In the genomic region with DNA sequence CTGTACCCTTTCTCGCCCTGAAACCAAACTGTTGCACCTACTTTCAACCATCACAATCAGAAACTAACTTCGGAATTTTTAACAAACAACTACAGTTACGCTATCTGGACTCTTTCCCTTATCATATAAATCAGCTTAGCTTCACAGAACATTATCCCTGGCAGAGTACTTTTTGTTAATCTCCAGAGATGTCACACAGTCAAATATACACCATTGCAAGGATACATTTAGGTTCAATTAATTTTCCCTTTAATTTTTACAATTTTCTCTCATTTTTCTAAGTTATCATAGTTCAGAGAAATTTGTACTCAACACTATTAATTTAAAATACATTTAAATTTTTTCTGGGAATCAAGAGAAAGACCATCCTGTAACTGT, we compare ENCODE assay signal across 7 mouse cellular contexts. TPM values are rescaled to one million over a fixed set of nuclear protein-coding genes. Genes with fewer than 3 reads are reported as not detected.
DNase-seq lines count a peak whose midpoint lies in the region; ATAC-seq lines count a peak whose summit lies in the region.

No protein-coding gene starts in this region.

- ATAC-seq in lung, embryonic 16.5 days (ENCODE audit: low read depth): peak; percentile 59
- ATAC-seq in forebrain, embryonic 16.5 days: peak; percentile 54; the same call in 1 of the 2 replicates
- ATAC-seq in liver, embryonic 15.5 days (ENCODE audit: insufficient read depth): no peak

- H3K4me2 ChIP-seq in lung, embryonic 16.5 days (ENCODE audit: low read depth, low read length): peak overlapping the region; percentile 36
- H3K4me2 ChIP-seq in forebrain, embryonic 16.5 days (ENCODE audit: low read length): peak overlapping the region; percentile 41
- H3K4me2 ChIP-seq in liver, embryonic 15.5 days: peak overlapping the region; percentile 75

- no peak overlapping the region for H3K27ac ChIP-seq in lung, embryonic 16.5 days (ENCODE audit: low read length)
- H3K27ac ChIP-seq in forebrain, embryonic 16.5 days (ENCODE audit: low read length): no peak overlapping the region
- H3K27ac ChIP-seq in liver, embryonic 15.5 days (replicated peaks): no peak overlapping the region

- H3K4me3 ChIP-seq in lung, embryonic 16.5 days (ENCODE audit: low read length): peak overlapping the region; percentile 82
- H3K4me3 ChIP-seq in forebrain, embryonic 16.5 days (replicated peaks; ENCODE audit: low read length): peak overlapping the region; percentile 95
- peak overlapping the region; percentile 82 for H3K4me3 ChIP-seq in liver, embryonic 15.5 days (replicated peaks)

- peaks cover 7% of the 10 kb centered on the region; the same call in 1 of the 2 replicates for H3K27me3 ChIP-seq in lung, embryonic 16.5 days (ENCODE audit: control insufficient read depth, insufficient read depth, low read depth, low read length)
- no peaks in the 10 kb centered on the region for H3K27me3 ChIP-seq in forebrain, embryonic 16.5 days (replicated peaks; ENCODE audit: control insufficient read depth, insufficient read depth, low read length)
- H3K27me3 ChIP-seq in liver, embryonic 15.5 days: peaks cover 13% of the 10 kb centered on the region

- peaks cover 4% of the 10 kb centered on the region for H3K4me1 ChIP-seq in lung, embryonic 16.5 days (replicated peaks; ENCODE audit: control insufficient read depth, insufficient read depth, low read length)
- H3K4me1 ChIP-seq in forebrain, embryonic 16.5 days (replicated peaks; ENCODE audit: control insufficient read depth, insufficient read depth, low read length): peaks cover 14% of the 10 kb centered on the region
- H3K4me1 ChIP-seq in liver, embryonic 15.5 days (replicated peaks): peaks cover 18% of the 10 kb centered on the region

- DNase-seq in lung, postnatal 10 days: no peak
- no peak for DNase-seq in urinary bladder, postnatal 10 days (ENCODE audit: low spot score)
- DNase-seq in gastrocnemius, postnatal 4 days (ENCODE audit: low spot score in 2 of 2): no peak
- no peak for DNase-seq in left cerebral cortex, postnatal 4 days

- H3K36me3 ChIP-seq in lung, embryonic 16.5 days (ENCODE audit: control insufficient read depth, insufficient read depth, low read length): no peaks in the 10 kb centered on the region
- no peaks in the 10 kb centered on the region for H3K36me3 ChIP-seq in forebrain, embryonic 16.5 days (ENCODE audit: control insufficient read depth, insufficient read depth)
- H3K36me3 ChIP-seq in liver, embryonic 15.5 days (replicated peaks): no peaks in the 10 kb centered on the region

- WGBS in lung, embryonic 16.5 days: under 1% methylated on average over 3 of the region's 3 CpGs
- WGBS in forebrain, embryonic 16.5 days: 2% methylated on average over 3 of the region's 3 CpGs
- 2% methylated on average over 3 of the region's 3 CpGs for WGBS in liver, embryonic 15.5 days (ENCODE audit: insufficient replicate concordance)

- H3K9me3 ChIP-seq in lung, embryonic 16.5 days (ENCODE audit: control insufficient read depth, low read length): no peaks in the 10 kb centered on the region
- no peaks in the 10 kb centered on the region for H3K9me3 ChIP-seq in forebrain, embryonic 16.5 days (ENCODE audit: control insufficient read depth, low read length)
- no peaks in the 10 kb centered on the region for H3K9me3 ChIP-seq in liver, embryonic 15.5 days (replicated peaks)

- H3K9ac ChIP-seq in lung, embryonic 16.5 days (ENCODE audit: low read length): peak overlapping the region; percentile 91
- H3K9ac ChIP-seq in forebrain, embryonic 16.5 days (replicated peaks; ENCODE audit: low read depth, low read length): peak overlapping the region; percentile 39; the same call in 1 of the 2 replicates
- H3K9ac ChIP-seq in liver, embryonic 15.5 days: peak overlapping the region; percentile 83; the same call in 1 of the 2 replicates

- intact Hi-C loops in left cerebral cortex, postnatal 4 days (cut with DNase I): no loop called here

RNA-seq across cellular contexts. Expression of a gene that starts 21.3 kb away (rescaled TPM):
- 115 and 116 TPM in 2 replicates for polyA plus RNA-seq in lung, embryonic 16.5 days (2015; fragmentation: Nextera tagmentation; extraction: Ambion mirVana)
- polyA plus RNA-seq in forebrain, embryonic 16.5 days (2015; fragmentation: Nextera tagmentation; extraction: Ambion mirVana): 141 and 144 TPM in 2 replicates
- 68.3 and 69.2 TPM in 2 replicates for polyA plus RNA-seq in liver, embryonic 15.5 days (2015; fragmentation: Nextera tagmentation; extraction: Ambion mirVana)
- total RNA-seq in gastrocnemius, postnatal 4 days (2021): 10 to 100 TPM; 31.3 to 31.6 TPM
- 10 to 100 TPM; 66.8 to 68.4 TPM for total RNA-seq in left cerebral cortex, postnatal 4 days (2021)

Comparison
In these comparisons a context has a peak if more than half of its experiments do, and no peak if none do; other contexts are left out.
1. H3K9ac ChIP-seq: peak in every context shown above with its lines; median percentile 91 in lung, embryonic 16.5 days; 83 in liver, embryonic 15.5 days; 39 in forebrain, embryonic 16.5 days.